Mouse (Mus musculus) myocyte (in vitro differentiated cells): ENCODE data around the gene Tgfb1i1.

Experiments
- CEBPB ChIP-seq: IDR thresholded peaks from 2 replicates; pipeline ENCODE4 v1.6.1; 2011; ENCODE audit warnings: mild to moderate bottlenecking, moderate library complexity; ENCODE audit not compliant: poor library complexity, insufficient read depth, severe bottlenecking
- E2F4 ChIP-seq: IDR thresholded peaks from one replicate; pipeline ENCODE4 v1.6.1; 2011; ENCODE audit warnings: mild to moderate bottlenecking, control low read depth, moderate library complexity; ENCODE audit not compliant: insufficient read depth
- MAX ChIP-seq: IDR thresholded peaks from one replicate; pipeline ENCODE4 v1.6.1; 2011; ENCODE audit warnings: low read depth, mild to moderate bottlenecking, control low read depth
- MYOD1 ChIP-seq, 3 experiments: IDR thresholded peaks; one replicate each; pipeline ENCODE4 v1.6.1; 2011; ENCODE audit warnings: control low read depth in 2 of 3, low read depth in 2 of 3, mild to moderate bottlenecking in 2 of 3, moderate library complexity in 1 of 3; ENCODE audit not compliant: insufficient read length in 2 of 3, control insufficient read depth in 1 of 3
- MYOG ChIP-seq, 3 experiments: IDR thresholded peaks; one replicate each; pipeline ENCODE4 v1.6.1; 2011; ENCODE audit warnings: control low read depth in 2 of 3, low read depth in 2 of 3, mild to moderate bottlenecking in 2 of 3; ENCODE audit not compliant: insufficient read length in 2 of 3, control insufficient read depth in 1 of 3, insufficient read depth in 1 of 3
- POLR2A ChIP-seq: IDR thresholded peaks from one replicate; pipeline ENCODE4 v1.6.1; 2011; ENCODE audit warnings: low read depth, mild to moderate bottlenecking, control low read depth, moderate library complexity; ENCODE audit not compliant: insufficient read length
- POLR2AphosphoS2 ChIP-seq: IDR thresholded peaks from one replicate; pipeline ENCODE4 v1.6.1; 2011; ENCODE audit warnings: low read depth, control low read depth; ENCODE audit not compliant: insufficient read length
- REST ChIP-seq: IDR thresholded peaks from one replicate; pipeline ENCODE4 v1.6.1; 2011; ENCODE audit warnings: mild to moderate bottlenecking, control low read depth, moderate library complexity; ENCODE audit not compliant: insufficient read depth, insufficient read length
- TCF12 ChIP-seq: IDR thresholded peaks from one replicate; pipeline ENCODE4 v1.6.1; 2011; ENCODE audit warnings: mild to moderate bottlenecking, control low read depth; ENCODE audit not compliant: poor library complexity, insufficient read depth, severe bottlenecking
- TCF3 ChIP-seq: IDR thresholded peaks from one replicate; pipeline ENCODE4 v1.6.1; 2011; ENCODE audit warnings: low read depth, control low read depth; ENCODE audit not compliant: insufficient read length
- USF1 ChIP-seq: IDR thresholded peaks from one replicate; pipeline ENCODE4 v1.6.1; 2011; ENCODE audit warnings: low read depth, mild to moderate bottlenecking, control low read depth, moderate library complexity

GRCm38 (mm10) chr7:128252609-128253008, 6.0 kb downstream of the Tgfb1i1 start:
- TF ChIP-seq POLR2A = no peak
- TF ChIP-seq CEBPB = no peak
- no peak for TF ChIP-seq POLR2AphosphoS2
- no peak for TF ChIP-seq USF1
- no peak for TF ChIP-seq TCF12
- TF ChIP-seq MAX = no peak
- no peak for TF ChIP-seq E2F4
- no peak for TF ChIP-seq REST
- TF ChIP-seq MYOG (IDR thresholded peaks at IDR 0.05; ENCODE audit: control insufficient read depth in 1 of 3, insufficient read depth in 1 of 3, insufficient read length in 2 of 3, low read depth in 2 of 3) = peak in 2 of 3 experiments; percentile 49 to 55
- no peak for TF ChIP-seq TCF3
- TF ChIP-seq MYOD1 (IDR thresholded peaks at IDR 0.05; ENCODE audit: control insufficient read depth in 1 of 3, insufficient read length in 2 of 3, low read depth in 2 of 3) = peak in 2 of 3 experiments; percentile 61 to 77
